Mouse (Mus musculus): ENCODE data around the gene Fam213a.

DNA sequence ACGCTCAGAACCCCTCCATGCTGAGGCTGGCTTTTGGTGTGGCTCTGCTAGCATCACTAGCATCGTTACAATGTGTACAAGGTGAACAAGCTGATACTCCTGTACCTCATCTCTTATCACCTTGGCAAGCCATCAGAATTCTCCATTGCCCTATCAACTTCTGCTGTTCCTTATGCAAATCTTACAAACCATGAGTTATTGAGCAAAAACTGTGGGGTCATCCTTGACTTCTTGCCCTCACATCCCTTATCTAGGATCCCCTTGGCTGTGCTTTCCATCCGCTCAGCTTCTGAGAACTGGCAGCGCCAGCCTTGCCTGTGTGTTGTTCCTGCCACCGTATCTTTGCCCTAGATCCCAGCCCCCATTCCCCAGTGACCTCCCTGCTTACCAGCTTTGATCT lies 24.8 kb downstream of the Fam213a start:
- TF ChIP-seq CTCF (IDR thresholded peaks at IDR 0.05) (no peak), EP300 (IDR thresholded peaks at IDR 0.05) (no peak)

Measured in lung, postnatal 0 days (tissue).